Mouse (Mus musculus): ENCODE data around the gene Atp6v1g3.
A peak's percentile ranks its signal among the peaks of the same experiment; 100 is the strongest.

Atp6v1g3 gene

GRCm38 (mm10) chr1:138273438-138273837, at the start of gene Atp6v1g3:
Gene Atp6v1g3, plus strand, starts transcription at chr1:138273738.
- DNase-seq (ENCODE audit: low read depth, low spot score) = no peak

- DNase-seq (ENCODE audit: low read depth, low spot score) = no peak
These were observed 40.5 kb upstream of the Atp6v1g3 start for GRCm38 (mm10) chr1:138233051-138233450.

DNA sequence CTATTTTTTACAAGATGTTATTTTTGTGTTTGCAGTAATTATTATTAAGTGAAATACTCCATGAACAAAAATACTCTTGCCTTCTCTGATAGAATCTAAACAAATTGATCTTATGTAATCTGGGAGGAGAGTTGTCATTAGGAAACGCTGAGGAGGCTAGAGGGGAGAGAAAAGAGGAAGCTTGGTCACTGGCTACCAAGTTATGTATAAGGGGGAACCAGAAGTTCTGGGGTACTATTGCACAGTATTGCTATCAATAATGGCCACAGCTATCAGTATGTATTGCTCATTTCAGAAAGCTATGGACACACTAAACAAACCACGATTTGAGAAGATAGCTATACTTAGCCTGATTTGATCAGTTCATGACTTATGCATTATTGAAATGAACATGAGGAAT, 36.3 kb upstream of the Atp6v1g3 start:
- no peak for DNase-seq (ENCODE audit: low read depth, low spot score)

DNA sequence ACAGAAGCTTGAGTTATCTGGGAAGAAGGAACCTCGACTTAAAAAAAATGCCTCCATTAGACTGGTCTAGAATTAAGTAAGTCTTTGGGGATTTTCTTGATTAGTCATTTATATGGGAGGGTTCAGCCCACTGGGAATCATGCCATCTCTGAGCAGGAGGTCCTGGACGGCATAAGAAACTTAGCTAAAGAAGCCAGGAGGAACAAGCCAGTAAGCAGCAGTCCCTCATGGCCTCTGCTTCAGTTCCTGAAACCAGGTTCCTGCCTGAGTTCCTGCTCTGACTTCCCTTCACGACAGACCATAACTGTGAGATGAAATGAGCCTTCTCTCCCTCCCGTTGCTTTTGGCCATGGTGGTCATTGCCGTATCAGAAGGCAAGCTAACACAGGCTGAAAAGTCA, 29.6 kb upstream of the Atp6v1g3 start:
- no peak for DNase-seq (ENCODE audit: low read depth, low spot score)

- DNase-seq (ENCODE audit: low read depth, low spot score) = peak; percentile 28
These were observed 29.1 kb upstream of the Atp6v1g3 start for GRCm38 (mm10) chr1:138244485-138244884.

GRCm38 (mm10) chr1:138245103-138245502, 28.4 kb upstream of the Atp6v1g3 start:
- no peak for DNase-seq (ENCODE audit: low read depth, low spot score)

- peak; percentile 24 for DNase-seq (ENCODE audit: low read depth, low spot score)
These were observed 28.0 kb upstream of the Atp6v1g3 start for GRCm38 (mm10) chr1:138245533-138245932.

DNA sequence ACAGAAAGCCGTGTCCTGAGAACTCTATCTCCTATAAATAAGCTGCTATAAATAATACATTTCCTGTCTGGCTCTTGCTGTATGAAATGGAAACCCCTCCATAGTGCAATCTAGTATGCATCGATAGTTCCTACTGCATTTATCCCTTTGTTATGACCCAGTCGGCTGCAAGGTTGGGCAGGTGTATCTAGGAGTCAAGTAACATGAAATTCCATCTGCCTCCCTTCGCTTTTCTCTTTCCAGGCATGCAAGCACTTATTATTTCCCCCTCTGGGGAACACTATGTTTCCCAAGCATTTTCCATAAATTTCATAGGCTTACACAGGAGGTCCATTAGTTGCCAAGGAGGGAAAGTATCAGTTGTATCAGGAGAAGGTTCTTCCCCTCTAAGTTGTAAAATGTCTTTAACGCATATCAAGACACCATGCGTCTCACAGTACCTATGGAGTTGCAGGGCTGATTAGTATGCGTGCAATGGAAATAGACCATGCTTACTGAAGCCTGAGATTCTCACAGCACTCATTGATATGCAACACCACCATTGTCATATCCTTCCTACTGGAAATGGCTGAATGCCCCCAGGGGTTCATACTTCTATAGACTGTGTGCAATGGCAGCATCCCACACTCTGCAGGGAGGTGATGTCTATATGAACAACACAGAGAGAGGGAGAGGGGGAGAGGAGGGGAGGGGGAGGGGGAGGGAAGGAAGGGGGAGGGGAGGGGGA, 26.9 kb upstream of the Atp6v1g3 start:
- no peak for DNase-seq (ENCODE audit: low read depth, low spot score)

- DNase-seq (ENCODE audit: low read depth, low spot score) = no peak
These were observed 25.6 kb upstream of the Atp6v1g3 start for GRCm38 (mm10) chr1:138247699-138248483.

- DNase-seq (ENCODE audit: low read depth, low spot score) = no peak
These were observed 24.8 kb upstream of the Atp6v1g3 start for GRCm38 (mm10) chr1:138248770-138249169.

GRCm38 (mm10) chr1:138250951-138251350, 22.6 kb upstream of the Atp6v1g3 start:
- no peak for DNase-seq (ENCODE audit: low read depth, low spot score)

- DNase-seq (ENCODE audit: low read depth, low spot score) = no peak
These were observed 17.3 kb upstream of the Atp6v1g3 start for GRCm38 (mm10) chr1:138256172-138256789.

- DNase-seq (ENCODE audit: low read depth, low spot score) = no peak
These were observed 14.8 kb upstream of the Atp6v1g3 start for GRCm38 (mm10) chr1:138258758-138259157.

- no peak for DNase-seq (ENCODE audit: low read depth, low spot score)
These were observed 12.0 kb upstream of the Atp6v1g3 start for GRCm38 (mm10) chr1:138261520-138261919.

DNA sequence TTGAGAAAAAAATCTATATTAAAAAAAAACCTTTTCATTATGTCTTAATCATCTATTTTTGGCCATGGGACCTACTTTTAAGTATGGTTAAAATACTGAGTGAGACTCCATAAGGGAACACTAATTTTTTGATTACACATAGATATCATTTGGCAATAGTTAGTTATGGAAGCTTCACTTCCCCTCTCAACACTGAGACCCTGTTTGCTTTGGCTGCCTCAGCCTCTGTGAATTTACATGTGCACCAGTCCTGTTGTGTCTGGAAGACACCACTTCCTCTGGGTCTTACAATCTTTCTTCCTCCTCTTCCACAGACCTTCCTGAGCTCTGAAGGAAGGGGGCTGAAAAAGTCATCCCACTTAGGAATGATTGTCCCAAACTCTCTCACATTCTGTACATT, 11.1 kb upstream of the Atp6v1g3 start:
- DNase-seq (ENCODE audit: low read depth, low spot score) = no peak

- DNase-seq (ENCODE audit: low read depth, low spot score) = no peak
These were observed 6.0 kb upstream of the Atp6v1g3 start for GRCm38 (mm10) chr1:138267465-138268055.

DNA sequence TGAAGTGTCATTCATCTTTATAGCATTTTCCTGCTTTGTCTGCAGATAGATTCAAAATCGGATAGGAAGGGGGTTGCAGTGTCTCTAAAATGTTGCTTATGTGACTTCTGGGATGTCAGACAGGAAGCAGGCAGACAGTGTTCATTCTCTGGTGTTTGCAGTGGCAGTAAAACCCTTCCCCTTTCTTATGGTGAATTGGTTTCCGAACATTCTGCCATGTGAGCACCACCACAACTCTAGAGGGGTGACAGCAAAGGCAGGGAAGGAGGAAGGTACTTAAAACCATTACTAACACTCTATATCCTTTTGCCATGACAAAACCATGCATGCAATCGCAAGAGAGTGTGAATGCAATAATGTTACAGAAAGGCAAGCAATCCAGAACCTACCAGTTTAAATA, 1.4 kb downstream of the Atp6v1g3 start:
- DNase-seq (ENCODE audit: low read depth, low spot score) = no peak

GRCm38 (mm10) chr1:138275859-138276258, 2.3 kb downstream of the Atp6v1g3 start:
- no peak for DNase-seq (ENCODE audit: low read depth, low spot score)

DNA sequence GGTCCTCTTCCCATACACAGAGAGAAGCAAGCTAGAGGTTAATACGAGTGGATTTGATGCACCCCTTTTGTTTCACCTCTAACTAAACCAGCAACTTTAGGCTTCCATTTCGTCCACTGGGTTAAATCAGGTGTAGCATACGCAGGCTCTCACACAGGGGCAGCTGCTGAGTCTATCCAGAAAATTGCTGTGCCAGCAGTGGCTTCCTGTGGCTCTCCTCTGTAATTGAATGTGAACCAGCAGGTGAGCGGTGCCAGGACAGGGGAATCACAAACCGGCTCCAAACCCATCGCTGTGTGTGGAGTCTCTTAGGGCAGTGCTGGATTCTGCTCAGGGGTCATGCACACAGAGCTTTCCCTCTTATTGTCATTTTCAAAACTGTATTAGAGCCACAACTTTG, 7.6 kb downstream of the Atp6v1g3 start:
- no peak for DNase-seq (ENCODE audit: low read depth, low spot score)

- no peak for DNase-seq (ENCODE audit: low read depth, low spot score)
These were observed 9.0 kb downstream of the Atp6v1g3 start for GRCm38 (mm10) chr1:138282413-138283141.

DNA sequence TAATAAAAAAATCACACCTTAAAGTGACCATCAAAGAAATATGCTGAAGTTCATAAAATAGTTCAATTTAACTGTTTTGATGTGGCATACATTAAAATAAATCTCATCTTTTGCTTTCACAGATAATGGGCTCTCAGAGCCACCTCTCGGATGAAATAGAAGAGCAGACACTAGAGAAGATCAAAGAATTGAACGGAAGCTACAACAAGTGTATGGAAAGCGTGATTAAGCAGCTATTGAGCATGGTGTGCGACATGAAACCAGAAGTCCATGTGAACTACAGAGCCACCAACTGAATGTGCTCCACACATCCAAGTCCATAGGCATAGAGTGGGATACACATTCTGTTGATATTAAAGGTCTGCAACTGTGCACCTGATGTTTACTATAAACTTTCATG, 14.1 kb downstream of the Atp6v1g3 start:
- no peak for DNase-seq (ENCODE audit: low read depth, low spot score)

DNA sequence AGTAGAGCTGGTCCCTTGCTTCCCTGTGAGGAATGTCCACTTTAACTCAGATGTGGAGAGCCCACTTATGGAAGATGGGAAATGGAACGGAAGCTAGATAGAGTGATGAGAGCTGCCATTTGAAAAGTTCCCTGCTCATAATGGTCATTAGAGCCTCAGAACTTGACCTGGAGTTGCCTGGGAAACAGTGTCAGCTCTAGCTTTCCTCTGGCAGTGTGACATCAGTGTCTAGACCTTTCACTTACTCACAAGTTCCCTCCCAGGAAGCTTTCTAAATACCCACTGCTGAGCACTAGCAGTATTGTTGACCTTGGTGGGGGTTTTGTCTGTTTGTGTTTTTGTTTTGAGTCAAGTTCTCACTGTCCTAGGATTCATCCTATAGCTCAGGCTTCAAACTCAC, 15.2 kb downstream of the Atp6v1g3 start:
- DNase-seq (ENCODE audit: low read depth, low spot score) = no peak

All from brain, embryonic 18.5 days (tissue).